Mouse (Mus musculus) stomach, embryonic 16.5 days (tissue): ENCODE data around the gene Gmfb. TPM values are rescaled to one million over a fixed set of nuclear protein-coding genes. Genes with fewer than 3 reads are reported as not detected.

Experiments used
- ATAC-seq: fragments of 200-750 bp; cut with Nextera tagmentation; 2 replicates; pipeline ENCODE4 v1.8.0; 2017; ENCODE audit warnings: moderate number of reproducible peaks, moderate TSS enrichment; ENCODE audit not compliant: insufficient read depth, low FRiP score
- H3K27ac ChIP-seq: fragments of 300-500 bp; sonication (generic); 2 replicates; pipeline ENCODE4 v1.5.1; 2014; ENCODE audit warnings: low read length
- H3K27me3 ChIP-seq: fragments of 300-500 bp; sonication (generic); 2 replicates; pipeline ENCODE4 v1.6.1; 2014; ENCODE audit warnings: low read length, control low read depth, mixed read lengths; ENCODE audit not compliant: control insufficient read depth, insufficient read depth
- H3K36me3 ChIP-seq: fragments of 300-500 bp; sonication (generic); 2 replicates; pipeline ENCODE4 v1.6.1; 2014; ENCODE audit warnings: low read length; ENCODE audit not compliant: control insufficient read depth, insufficient read depth
- H3K4me1 ChIP-seq: fragments of 300-500 bp; sonication (generic); 2 replicates; pipeline ENCODE4 v1.6.1; 2014; ENCODE audit warnings: low read length, control low read depth, mixed read lengths; ENCODE audit not compliant: control insufficient read depth, insufficient read depth
- H3K4me2 ChIP-seq: fragments of 300-500 bp; sonication (generic); 2 replicates; pipeline ENCODE4 v1.6.1; 2014; ENCODE audit warnings: low read depth, low read length, mixed read lengths
- H3K4me3 ChIP-seq: fragments of 300-500 bp; sonication (generic); replicated peaks from 2 replicates; pipeline ENCODE4 v1.5.1; 2014; ENCODE audit warnings: mild to moderate bottlenecking, low read length
- H3K9ac ChIP-seq: fragments of 300-500 bp; sonication (generic); 2 replicates; pipeline ENCODE4 v1.6.1; 2014; ENCODE audit warnings: low read length
- H3K9me3 ChIP-seq: fragments of 300-500 bp; sonication (generic); replicated peaks from 2 replicates; pipeline ENCODE4 v1.6.1; 2016; ENCODE audit warnings: low read length, control low read depth; ENCODE audit not compliant: control insufficient read depth
- WGBS: fragments of 180-500 bp; shearing (Covaris S2); extraction: QIAGEN DNeasy Blood & Tissue Kit; methylation state at CpG from one replicate; pipeline ENCODE4 v1.1.7; 2014; 5-methylcytosine and 5-hydroxymethylcytosine counted together
- polyA plus RNA-seq: library from polyadenylated mRNA; unstranded; fragments of >200 nt; fragmentation: Nextera tagmentation; extraction: Ambion mirVana; gene quantifications from 2 replicates; pipeline ENCODE4 v1.2.1, GENCODE M21; 2015

The Gmfb gene
- 51.7 and 54.8 TPM in 2 replicates for polyA plus RNA-seq

DNA sequence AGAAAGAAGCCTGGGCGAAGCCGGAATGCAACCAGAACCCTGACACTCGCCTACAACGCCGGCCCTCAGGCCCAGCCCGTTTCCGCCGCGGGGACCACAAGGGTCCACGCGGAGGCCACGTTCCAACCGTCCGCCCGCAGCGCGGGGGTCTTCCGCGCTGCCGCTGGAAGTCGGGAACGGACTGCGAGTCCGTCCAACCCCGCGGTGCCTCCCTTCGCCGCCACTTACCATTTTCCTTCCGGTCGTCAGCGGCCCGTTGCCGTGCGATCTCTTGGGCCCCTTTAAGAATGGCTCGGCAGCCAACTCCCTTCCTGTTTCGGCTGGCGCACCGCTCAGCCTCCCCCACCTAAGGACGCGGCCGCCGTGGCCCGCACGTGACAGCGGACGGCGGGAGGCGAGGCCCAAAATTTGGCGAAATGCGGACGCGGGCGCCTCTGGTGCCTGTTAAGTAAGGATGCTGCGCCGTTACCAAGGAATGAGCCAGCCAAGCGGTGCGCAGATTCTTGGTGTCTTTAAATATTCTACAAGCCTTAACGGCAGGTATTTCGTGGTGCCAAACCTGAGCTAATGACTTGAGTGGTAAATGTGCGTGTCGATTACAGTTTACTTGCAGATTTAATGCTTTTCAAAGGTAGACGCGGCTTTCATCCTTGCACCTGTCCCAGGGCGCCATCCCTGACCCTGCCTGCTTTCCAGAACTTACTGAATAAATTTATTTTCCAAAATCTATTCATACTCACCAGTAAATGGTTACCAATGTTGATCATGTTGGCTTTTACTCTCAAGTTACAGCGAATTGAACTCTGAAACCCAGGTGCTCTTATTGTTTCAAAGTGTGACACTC is at the start of gene Gmfb:
TSS of gene Gmfb (minus strand) at position 370 of the 844 bp plus-strand sequence.
- under 1% methylated on average over 65 of the region's 65 CpGs for WGBS

GRCm38 (mm10) chr14:46862922-46863321 is 40.9 kb upstream of the Gmfb start:
- WGBS: 85% methylated on average over 5 of the region's 5 CpGs
- H3K27me3 ChIP-seq: no peaks in the 10 kb centered on the region
- H3K4me3 ChIP-seq: no peak overlapping the region
- no peak overlapping the region for H3K9ac ChIP-seq
- H3K9me3 ChIP-seq: no peaks in the 10 kb centered on the region
- H3K27ac ChIP-seq: no peak overlapping the region
- ATAC-seq: no peak
- no peak overlapping the region for H3K4me2 ChIP-seq
- H3K4me1 ChIP-seq: no peaks in the 10 kb centered on the region
- no peaks in the 10 kb centered on the region for H3K36me3 ChIP-seq

More for the DNA sequence above, at the start of gene Gmfb:
- Histone ChIP-seq H3K27me3 (no peaks in the 10 kb centered on the region), H3K4me3 (peak within 1 kb of the TSS; percentile 96), H3K9me3 (no peaks in the 10 kb centered on the region), H3K36me3 (no peaks in the 10 kb centered on the region), H3K4me1 (peaks cover 5% of the 10 kb centered on the region), H3K4me2 (peak within 1 kb of the TSS; percentile 65), H3K9ac (peak within 1 kb of the TSS; percentile 94), H3K27ac (peak within 1 kb of the TSS; percentile 92)
- peak; percentile 96 for ATAC-seq

GRCm38 (mm10) chr14:46853677-46854076 is 31.6 kb upstream of the Gmfb start:
- Histone ChIP-seq H3K9me3 (no peaks in the 10 kb centered on the region), H3K4me1 (no peaks in the 10 kb centered on the region)

GRCm38 (mm10) chr14:46849769-46850168 is 27.7 kb upstream of the Gmfb start:
- 90% methylated on average over 1 of the region's 1 CpGs for WGBS
- H3K36me3 ChIP-seq: peaks cover 5% of the 10 kb centered on the region; the same call in 1 of the 2 replicates
- ATAC-seq: no peak

More at GRCm38 (mm10) chr14:46853677-46854076, 31.6 kb upstream of the Gmfb start:
- H3K27ac ChIP-seq: no peak overlapping the region
- ATAC-seq: no peak
- no peaks in the 10 kb centered on the region for H3K27me3 ChIP-seq
- no peak overlapping the region for H3K4me2 ChIP-seq
- no peak overlapping the region for H3K9ac ChIP-seq
- H3K36me3 ChIP-seq: no peaks in the 10 kb centered on the region
- no peak overlapping the region for H3K4me3 ChIP-seq
- 79% methylated on average over 11 of the region's 11 CpGs for WGBS

GRCm38 (mm10) chr14:46848736-46849135 is 26.7 kb upstream of the Gmfb start:
- H3K9ac ChIP-seq: no peak overlapping the region
- H3K4me1 ChIP-seq: no peaks in the 10 kb centered on the region
- 81% methylated on average over 5 of the region's 5 CpGs for WGBS
- H3K27me3 ChIP-seq: no peaks in the 10 kb centered on the region
- H3K27ac ChIP-seq: no peak overlapping the region
- peaks cover 5% of the 10 kb centered on the region; the same call in 1 of the 2 replicates for H3K36me3 ChIP-seq
- no peak for ATAC-seq
- no peaks in the 10 kb centered on the region for H3K9me3 ChIP-seq
- no peak overlapping the region for H3K4me2 ChIP-seq
- H3K4me3 ChIP-seq: no peak overlapping the region

More at GRCm38 (mm10) chr14:46849769-46850168, 27.7 kb upstream of the Gmfb start:
- Histone ChIP-seq H3K4me2 (no peak overlapping the region), H3K27ac (no peak overlapping the region), H3K4me3 (no peak overlapping the region), H3K9me3 (no peaks in the 10 kb centered on the region), H3K4me1 (no peaks in the 10 kb centered on the region), H3K27me3 (no peaks in the 10 kb centered on the region), H3K9ac (no peak overlapping the region)

- ATAC-seq: no peak
- H3K4me3 ChIP-seq: no peak overlapping the region
- H3K27ac ChIP-seq: no peak overlapping the region
- H3K9me3 ChIP-seq: no peaks in the 10 kb centered on the region
- H3K27me3 ChIP-seq: no peaks in the 10 kb centered on the region
- peaks cover 5% of the 10 kb centered on the region; the same call in 1 of the 2 replicates for H3K36me3 ChIP-seq
- 79% methylated on average over 4 of the region's 4 CpGs for WGBS
- no peaks in the 10 kb centered on the region for H3K4me1 ChIP-seq
- H3K4me2 ChIP-seq: no peak overlapping the region
- H3K9ac ChIP-seq: no peak overlapping the region
Observed at GRCm38 (mm10) chr14:46848063-46848590, 26.1 kb upstream of the Gmfb start.

GRCm38 (mm10) chr14:46845706-46846105 is 23.7 kb upstream of the Gmfb start:
- H3K4me3 ChIP-seq: no peak overlapping the region
- H3K27me3 ChIP-seq: no peaks in the 10 kb centered on the region
- H3K9ac ChIP-seq: no peak overlapping the region
- no peak for ATAC-seq
- H3K27ac ChIP-seq: no peak overlapping the region
- H3K36me3 ChIP-seq: peaks cover 5% of the 10 kb centered on the region; the same call in 1 of the 2 replicates
- 91% methylated on average over 11 of the region's 11 CpGs for WGBS
- no peak overlapping the region for H3K4me2 ChIP-seq
- H3K9me3 ChIP-seq: no peaks in the 10 kb centered on the region
- no peaks in the 10 kb centered on the region for H3K4me1 ChIP-seq

- H3K9ac ChIP-seq: no peak overlapping the region
- H3K27me3 ChIP-seq: no peaks in the 10 kb centered on the region
- H3K4me1 ChIP-seq: no peaks in the 10 kb centered on the region
- H3K4me3 ChIP-seq: no peak overlapping the region
- 36% methylated on average over 4 of the region's 4 CpGs for WGBS
- H3K36me3 ChIP-seq: no peaks in the 10 kb centered on the region
- ATAC-seq: no peak
- H3K4me2 ChIP-seq: no peak overlapping the region
- H3K9me3 ChIP-seq: no peaks in the 10 kb centered on the region
- no peak overlapping the region for H3K27ac ChIP-seq
Observed at GRCm38 (mm10) chr14:46839326-46839725, 17.3 kb upstream of the Gmfb start.
